Mouse (Mus musculus): ENCODE measurements around the gene Rpl19.

DNA sequence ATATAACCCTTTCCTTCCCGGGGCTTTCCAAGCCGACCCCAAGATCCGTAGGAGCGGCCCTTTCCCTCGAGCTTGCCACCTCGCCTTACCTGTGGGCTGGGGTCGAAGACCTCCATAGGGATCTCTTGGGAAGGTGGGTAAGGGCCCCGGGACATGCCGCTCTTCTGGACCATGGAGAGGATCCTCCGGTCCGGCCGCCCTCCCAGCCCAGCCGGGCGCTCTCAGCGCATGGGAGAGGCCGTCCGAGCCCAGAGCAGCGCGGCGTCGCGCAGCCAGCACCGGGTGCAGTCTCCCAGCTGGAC is 4.3 kb upstream of the Rpl19 start:
- TF ChIP-seq CTCF (IDR thresholded peaks at IDR 0.05; ENCODE audit: borderline replicate concordance, extremely low read depth, insufficient read depth, insufficient read length) (no peak), POLR2A (IDR thresholded peaks at IDR 0.05; ENCODE audit: borderline replicate concordance, extremely low read depth, insufficient read depth, insufficient read length, poor library complexity, severe bottlenecking) (no peak)

Measured in brain, embryonic 14.5 days (tissue).